Mouse (Mus musculus) limb, embryonic 11.5 days (tissue): ENCODE measurements around the gene Pole2. TPM values are rescaled to one million over a fixed set of nuclear protein-coding genes. Genes with fewer than 3 reads are reported as not detected.
"Not testable (repeated sequence)": the region's sequence is repeated elsewhere in the genome, so short reads cannot be mapped to it uniquely, and the experiment has no call there.

ENCODE experiments used
- ATAC-seq: fragments of 200-750 bp; cut with Nextera tagmentation; 2 replicates; pipeline ENCODE4 v1.8.0; 2017; ENCODE audit warnings: low read depth; ENCODE audit not compliant: insufficient number of reproducible peaks, low FRiP score, low TSS enrichment
- DNase-seq: peaks from one replicate; pipeline ENCODE4 v3.0.0-alpha.2; 2015; ENCODE audit warnings: low spot score
- H3K27ac ChIP-seq: fragments of 300-500 bp; sonication (generic); replicated peaks from 2 replicates; pipeline ENCODE4 v1.5.1; 2014; ENCODE audit warnings: low read depth, mild to moderate bottlenecking, low read length
- H3K27me3 ChIP-seq: fragments of 300-500 bp; sonication (generic); 2 replicates; pipeline ENCODE4 v1.6.1; 2014; ENCODE audit warnings: mild to moderate bottlenecking, low read length, mixed read lengths; ENCODE audit not compliant: control insufficient read depth, insufficient read depth
- H3K36me3 ChIP-seq: fragments of 300-500 bp; sonication (generic); 2 replicates; pipeline ENCODE4 v1.6.1; 2014; ENCODE audit warnings: mild to moderate bottlenecking, low read length, moderate library complexity, mixed read lengths; ENCODE audit not compliant: control insufficient read depth, insufficient read depth
- H3K4me1 ChIP-seq: fragments of 300-500 bp; sonication (generic); 2 replicates; pipeline ENCODE4 v1.6.1; 2014; ENCODE audit warnings: low read length, mixed read lengths; ENCODE audit not compliant: control insufficient read depth, insufficient read depth
- H3K4me2 ChIP-seq: fragments of 300-500 bp; sonication (generic); 2 replicates; pipeline ENCODE4 v1.6.1; 2014; ENCODE audit warnings: low read depth, mild to moderate bottlenecking, moderate library complexity; ENCODE audit not compliant: severe bottlenecking
- H3K4me3 ChIP-seq: fragments of 300-500 bp; sonication (generic); 2 replicates; pipeline ENCODE4 v1.5.1; 2014; ENCODE audit warnings: low read depth, low read length
- H3K9ac ChIP-seq: fragments of 300-500 bp; sonication (generic); 2 replicates; pipeline ENCODE4 v1.6.1; 2014; ENCODE audit warnings: mild to moderate bottlenecking, low read length
- H3K9me3 ChIP-seq: fragments of 300-500 bp; sonication (generic); 2 replicates; pipeline ENCODE4 v1.6.1; 2016; ENCODE audit warnings: low read length; ENCODE audit not compliant: control insufficient read depth
- WGBS: fragments of 180-500 bp; shearing (Covaris S2); extraction: QIAGEN DNeasy Blood & Tissue Kit; methylation state at CpG from one replicate; pipeline ENCODE4 v1.1.7; 2014; 5-methylcytosine and 5-hydroxymethylcytosine counted together
- polyA plus RNA-seq: library from polyadenylated mRNA; unstranded; fragments of >200 nt; fragmentation: Nextera tagmentation; extraction: Ambion mirVana; gene quantifications from 2 replicates; pipeline ENCODE4 v1.2.1, GENCODE M21; 2014

Pole2 gene
- polyA plus RNA-seq, 1 experiment from 2014 or later = 32.7 TPM

DNA sequence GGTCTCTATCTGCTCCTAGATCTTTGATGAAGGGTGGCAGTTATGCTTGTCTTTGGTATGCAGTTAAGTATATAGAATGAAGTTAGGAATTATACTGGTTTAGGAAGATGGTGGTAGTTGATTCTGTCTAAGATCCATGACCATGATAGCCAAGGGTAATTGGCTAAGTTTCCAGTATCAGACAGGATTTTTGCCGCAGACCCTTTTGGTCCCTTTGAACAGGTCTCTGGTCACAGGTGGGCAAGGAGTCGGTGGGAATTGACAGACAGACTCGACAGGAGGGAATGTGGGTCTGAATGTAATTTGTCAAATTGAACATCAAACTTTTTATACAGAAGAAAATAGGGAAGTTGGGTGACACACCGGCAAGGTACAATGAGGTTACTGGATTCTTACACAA is 64.4 kb downstream of the Pole2 start:
- ATAC-seq = not testable (repeated sequence)

DNA sequence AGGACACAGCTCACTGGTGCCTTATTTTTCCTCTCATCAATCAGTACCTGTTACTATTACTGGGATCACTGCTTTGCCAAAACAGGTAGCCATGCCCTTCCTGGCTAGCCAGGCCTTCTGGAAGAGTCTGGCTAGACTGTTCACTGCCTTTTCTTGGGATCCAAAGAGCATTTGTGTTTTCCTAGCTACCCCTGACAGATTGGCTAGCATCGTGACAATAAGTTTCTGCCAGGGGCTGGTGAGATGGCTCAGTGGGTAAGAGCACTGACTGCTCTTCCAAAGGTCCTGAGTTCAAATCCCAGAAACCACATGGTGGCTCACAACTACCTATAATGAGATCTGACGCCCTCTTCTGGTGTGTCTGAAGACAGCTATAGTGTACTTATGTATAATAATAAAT is 67.3 kb downstream of the Pole2 start:
- not testable (repeated sequence) for H3K4me2 ChIP-seq, H3K4me1 ChIP-seq, H3K36me3 ChIP-seq, H3K4me3 ChIP-seq, ATAC-seq, H3K9me3 ChIP-seq, H3K27me3 ChIP-seq, H3K9ac ChIP-seq, DNase-seq, H3K27ac ChIP-seq
- 73% methylated on average over 2 of the region's 2 CpGs for whole genome bisulfite sequencing

More for the DNA sequence above, 64.4 kb downstream of the Pole2 start:
- H3K27ac ChIP-seq, DNase-seq, H3K9me3 ChIP-seq, H3K36me3 ChIP-seq, H3K27me3 ChIP-seq, H3K4me1 ChIP-seq, H3K4me3 ChIP-seq, H3K4me2 ChIP-seq, H3K9ac ChIP-seq: not testable (repeated sequence)
- WGBS = 84% methylated on average over 4 of the region's 4 CpGs

DNA sequence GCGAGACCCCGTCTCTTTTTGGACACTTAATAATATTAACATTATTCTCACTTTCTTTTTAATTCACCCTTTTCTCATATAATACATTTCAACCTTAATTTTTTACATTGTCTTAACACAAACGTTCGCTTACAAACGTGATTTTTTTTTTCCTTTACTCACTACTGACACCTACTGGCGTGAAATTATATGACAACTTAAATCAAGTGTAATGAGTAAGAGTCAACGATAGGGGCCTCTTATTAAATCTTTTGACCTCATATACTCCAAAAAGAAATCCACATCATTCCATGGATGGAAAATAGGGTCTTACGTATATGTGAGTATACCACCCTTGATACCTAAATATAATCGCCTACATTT is 68.4 kb downstream of the Pole2 start:
- H3K4me1 ChIP-seq = no peaks in the 10 kb centered on the region
- WGBS = 6% methylated on average over 9 of the region's 9 CpGs
- no peak overlapping the region for H3K27ac ChIP-seq
- no peak for ATAC-seq
- peaks cover 3% of the 10 kb centered on the region; the same call in 1 of the 2 replicates for H3K36me3 ChIP-seq
- no peak overlapping the region for H3K4me2 ChIP-seq
- H3K9me3 ChIP-seq = no peaks in the 10 kb centered on the region
- no peaks in the 10 kb centered on the region for H3K27me3 ChIP-seq
- no peak overlapping the region for H3K9ac ChIP-seq
- no peak overlapping the region for H3K4me3 ChIP-seq
- no peak for DNase-seq

DNA sequence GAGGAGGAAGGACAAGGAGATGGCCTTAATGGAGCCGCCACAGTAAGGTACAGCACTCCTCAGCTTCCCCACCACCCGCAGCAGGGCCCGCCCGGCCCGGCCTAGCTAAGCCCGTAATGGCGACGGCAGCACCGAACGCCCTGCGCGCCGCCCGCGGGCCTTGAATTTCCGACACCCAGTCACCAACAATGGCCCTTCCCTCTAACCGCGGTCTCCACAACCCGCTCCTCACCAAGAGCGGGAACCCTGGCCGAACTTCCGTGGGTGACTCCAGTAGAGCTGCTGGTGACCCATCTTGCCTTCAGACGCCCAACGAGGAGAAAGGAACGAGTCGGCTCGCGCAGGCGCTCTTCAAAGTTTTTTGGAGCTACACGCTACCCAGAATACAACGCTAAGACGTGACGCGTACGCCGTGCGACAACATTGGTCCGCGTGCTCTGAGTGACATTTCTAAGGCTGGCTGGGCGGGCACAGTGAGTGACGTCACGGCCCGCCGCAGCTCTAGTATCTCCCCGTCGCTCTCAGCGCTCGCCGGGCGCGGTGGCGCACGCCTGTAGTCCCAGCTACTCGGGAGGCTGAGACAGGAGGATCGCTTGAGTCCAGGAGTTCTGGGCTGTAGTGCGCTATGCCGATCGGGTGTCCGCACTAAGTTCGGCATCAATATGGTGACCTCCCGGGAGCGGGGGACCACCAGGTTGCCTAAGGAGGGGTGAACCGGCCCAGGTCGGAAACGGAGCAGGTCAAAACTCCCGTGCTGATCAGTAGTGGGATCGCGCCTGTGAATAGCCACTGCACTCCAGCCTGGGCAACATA is 69.0 kb downstream of the Pole2 start, which contains the start of gene Rps29:
TSS of gene Rps29 (minus strand) at position 422 of the 813 bp plus-strand sequence.
- not testable (repeated sequence) for H3K4me1 ChIP-seq, H3K27me3 ChIP-seq, H3K9me3 ChIP-seq, H3K36me3 ChIP-seq
- WGBS = under 1% methylated on average over 57 of the region's 68 CpGs
- Histone ChIP-seq H3K9ac (peak within 1 kb of the TSS; percentile 93), H3K4me3 (peak within 1 kb of the TSS; percentile 77), H3K4me2 (peak within 1 kb of the TSS; percentile 68), H3K27ac (peak within 1 kb of the TSS; percentile 90)
- DNase-seq (peak; percentile 99), ATAC-seq (peak; percentile 99)

DNA sequence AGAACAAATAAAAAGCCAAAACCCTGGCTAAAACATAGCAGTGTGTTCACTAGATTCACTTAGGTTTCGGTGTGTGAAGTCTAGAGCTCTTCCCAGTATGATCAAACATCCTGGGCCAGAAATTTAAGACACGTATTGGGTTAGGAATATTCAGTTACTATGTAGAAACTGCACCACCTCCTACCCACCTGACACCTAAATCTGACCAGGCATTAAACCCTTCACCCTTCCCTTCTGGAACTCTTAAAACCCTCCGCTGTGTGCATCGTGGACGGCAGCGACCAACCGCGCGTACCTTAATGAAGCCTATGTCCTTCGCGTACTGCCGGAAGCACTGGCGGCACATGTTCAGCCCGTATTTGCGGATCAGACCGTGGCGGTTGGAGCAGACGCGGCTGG is 69.6 kb downstream of the Pole2 start:
- Histone ChIP-seq H3K27ac (peak overlapping the region; percentile 90), H3K4me2 (peak overlapping the region; percentile 68), H3K9ac (peak overlapping the region; percentile 93), H3K36me3 (peaks cover 3% of the 10 kb centered on the region; the same call in 1 of the 2 replicates), H3K27me3 (no peaks in the 10 kb centered on the region), H3K9me3 (no peaks in the 10 kb centered on the region), H3K4me3 (peak overlapping the region; percentile 77), H3K4me1 (no peaks in the 10 kb centered on the region)
- no peak for DNase-seq
- WGBS = under 1% methylated on average over 19 of the region's 19 CpGs
- no peak for ATAC-seq

DNA sequence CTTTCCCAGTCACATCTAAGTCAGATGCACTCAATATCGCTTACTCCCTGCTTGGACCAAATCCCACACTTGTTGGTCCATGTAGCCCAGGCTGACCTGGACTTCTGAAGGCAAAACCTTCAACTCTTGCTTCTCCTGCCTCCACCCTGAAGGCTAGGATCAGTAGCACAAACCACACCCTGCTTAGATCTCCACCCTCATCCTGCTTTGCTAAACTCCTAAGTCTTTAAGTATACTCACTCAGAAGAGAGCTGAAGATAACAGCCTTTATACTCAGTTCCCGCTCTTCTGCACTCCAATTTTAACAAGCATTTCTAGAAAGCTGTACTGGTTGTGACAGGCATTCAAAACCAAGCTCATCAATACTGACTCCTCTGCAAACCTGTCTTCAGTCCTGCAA is 70.9 kb downstream of the Pole2 start:
- WGBS = 96% methylated on average over 2 of the region's 2 CpGs
- DNase-seq = no peak
- H3K4me2 ChIP-seq = no peak overlapping the region
- no peak overlapping the region for H3K4me3 ChIP-seq
- no peak for ATAC-seq
- H3K4me1 ChIP-seq = no peaks in the 10 kb centered on the region
- H3K27ac ChIP-seq = no peak overlapping the region
- H3K9ac ChIP-seq = no peak overlapping the region
- peaks cover 3% of the 10 kb centered on the region; the same call in 1 of the 2 replicates for H3K36me3 ChIP-seq
- no peaks in the 10 kb centered on the region for H3K9me3 ChIP-seq
- H3K27me3 ChIP-seq = no peaks in the 10 kb centered on the region

DNA sequence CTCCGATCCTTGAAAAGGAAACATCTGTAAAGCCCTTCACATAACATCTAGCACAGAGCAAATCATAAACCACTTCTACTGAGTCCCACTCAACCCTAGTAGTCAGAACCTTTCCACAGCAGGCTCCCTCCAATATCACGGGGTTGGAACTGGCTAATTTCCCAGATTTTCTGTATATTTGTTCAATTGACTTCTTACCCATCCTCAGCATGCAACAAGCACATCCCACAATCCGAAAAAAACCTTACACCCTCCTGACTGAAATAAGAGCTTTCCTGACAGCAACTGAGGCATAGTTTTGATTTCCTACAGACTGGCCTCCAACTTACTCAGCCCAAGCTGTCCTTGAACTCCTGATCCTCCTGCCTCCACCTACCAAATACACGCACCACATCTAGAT is 71.6 kb downstream of the Pole2 start:
- Histone ChIP-seq H3K4me3 (no peak overlapping the region), H3K27ac (no peak overlapping the region), H3K27me3 (no peaks in the 10 kb centered on the region), H3K9ac (no peak overlapping the region), H3K9me3 (no peaks in the 10 kb centered on the region), H3K4me1 (no peaks in the 10 kb centered on the region), H3K4me2 (no peak overlapping the region), H3K36me3 (peaks cover 3% of the 10 kb centered on the region; the same call in 1 of the 2 replicates)
- 87% methylated on average over 4 of the region's 4 CpGs for WGBS
- ATAC-seq (no peak), DNase-seq (no peak)

DNA sequence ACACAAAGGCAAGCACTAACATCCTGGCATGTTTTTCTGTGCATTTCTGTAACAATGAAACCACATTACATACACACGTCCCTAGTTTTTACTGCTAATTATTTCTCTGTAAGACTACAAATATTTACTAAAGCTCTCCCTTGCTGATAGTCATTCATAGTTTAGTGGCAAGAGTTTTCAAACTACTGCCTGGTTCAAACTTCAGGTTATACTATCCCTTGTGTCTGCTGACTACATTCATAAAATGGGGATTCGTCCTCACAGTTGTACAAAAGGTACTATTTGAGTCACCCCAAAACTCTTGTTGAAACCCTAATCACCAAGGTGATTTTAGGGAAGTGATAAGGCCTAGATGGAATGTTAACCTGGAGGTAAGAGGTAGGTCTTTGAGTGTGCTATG is 72.1 kb downstream of the Pole2 start:
- no peak overlapping the region for H3K27ac ChIP-seq
- no peak for ATAC-seq
- H3K36me3 ChIP-seq = peaks cover 3% of the 10 kb centered on the region; the same call in 1 of the 2 replicates
- H3K4me3 ChIP-seq = no peak overlapping the region
- no peaks in the 10 kb centered on the region for H3K27me3 ChIP-seq
- H3K4me2 ChIP-seq = no peak overlapping the region
- 78% methylated on average over 2 of the region's 2 CpGs for WGBS
- no peaks in the 10 kb centered on the region for H3K9me3 ChIP-seq
- no peak overlapping the region for H3K9ac ChIP-seq
- no peaks in the 10 kb centered on the region for H3K4me1 ChIP-seq
- DNase-seq = no peak
